Mouse (Mus musculus): ENCODE data around the gene Frmpd1. TPM values are rescaled to one million over a fixed set of nuclear protein-coding genes. Genes with fewer than 3 reads are reported as not detected.

Frmpd1 gene
- polyA plus RNA-seq, 1 experiment from 2014 or later: 1.5 TPM

Other genes with a start within 250 kb of the Frmpd1 start
- 21.9 and 24.5 TPM in 2 replicates for gene Grhpr, start 203.5 kb upstream of the Frmpd1 start, polyA plus RNA-seq (2015; fragmentation: Nextera tagmentation; extraction: Ambion mirVana)
- gene Zbtb5, start 172.5 kb upstream of the Frmpd1 start, polyA plus RNA-seq (2015; fragmentation: Nextera tagmentation; extraction: Ambion mirVana): 50.0 and 53.7 TPM in 2 replicates
- gene Polr1e, start 166.3 kb upstream of the Frmpd1 start, polyA plus RNA-seq (2015; fragmentation: Nextera tagmentation; extraction: Ambion mirVana): 26.3 and 29.8 TPM in 2 replicates
- 20.2 and 21.9 TPM in 2 replicates for gene Fbxo10, start 100.3 kb upstream of the Frmpd1 start, polyA plus RNA-seq (2015; fragmentation: Nextera tagmentation; extraction: Ambion mirVana)
- 138 and 149 TPM in 2 replicates for gene Tomm5, start 76.8 kb upstream of the Frmpd1 start, polyA plus RNA-seq (2015; fragmentation: Nextera tagmentation; extraction: Ambion mirVana)
- 24.1 and 24.2 TPM in 2 replicates for gene Trmt10b, start 112.3 kb downstream of the Frmpd1 start, polyA plus RNA-seq (2015; fragmentation: Nextera tagmentation; extraction: Ambion mirVana)
- gene Dcaf10, start 157.2 kb downstream of the Frmpd1 start, polyA plus RNA-seq (2015; fragmentation: Nextera tagmentation; extraction: Ambion mirVana): 8.4 and 8.7 TPM in 2 replicates
- gene Exosc3, start 157.9 kb downstream of the Frmpd1 start, polyA plus RNA-seq (2015; fragmentation: Nextera tagmentation; extraction: Ambion mirVana): 30.1 and 34.9 TPM in 2 replicates
- gene Slc25a51, start 223.9 kb downstream of the Frmpd1 start, polyA plus RNA-seq (2015; fragmentation: Nextera tagmentation; extraction: Ambion mirVana): 72.1 and 77.6 TPM in 2 replicates